Mouse (Mus musculus): ENCODE data around the gene Pld6.

DNA sequence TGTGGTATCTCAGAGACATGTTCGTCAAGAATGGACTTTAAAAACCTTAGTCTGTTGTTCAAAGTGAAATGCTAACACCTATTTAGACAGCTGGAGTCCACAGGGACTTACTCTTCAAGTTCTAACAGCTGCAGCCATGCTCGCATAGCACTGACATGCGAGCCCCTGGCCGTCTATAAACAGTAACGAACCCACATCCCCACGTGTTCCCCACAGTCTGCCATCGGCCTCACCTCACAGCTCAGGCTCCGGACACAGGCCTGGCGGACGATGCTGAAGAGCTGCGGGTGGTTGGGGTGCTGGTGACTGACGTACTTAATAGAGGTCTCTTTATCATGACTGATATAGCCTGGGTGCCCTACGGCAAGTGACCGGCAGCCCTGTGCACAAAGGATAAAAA, 16.1 kb upstream of the Pld6 start:
- no peak for TF ChIP-seq CTCF (IDR thresholded peaks at IDR 0.05; ENCODE audit: extremely low read depth, insufficient read depth, low read length)
- TF ChIP-seq POLR2A (IDR thresholded peaks at IDR 0.05; ENCODE audit: extremely low read depth, insufficient read depth, low read length): no peak
